ENCODE assay signal across 8 mouse cellular contexts in the genomic region with DNA sequence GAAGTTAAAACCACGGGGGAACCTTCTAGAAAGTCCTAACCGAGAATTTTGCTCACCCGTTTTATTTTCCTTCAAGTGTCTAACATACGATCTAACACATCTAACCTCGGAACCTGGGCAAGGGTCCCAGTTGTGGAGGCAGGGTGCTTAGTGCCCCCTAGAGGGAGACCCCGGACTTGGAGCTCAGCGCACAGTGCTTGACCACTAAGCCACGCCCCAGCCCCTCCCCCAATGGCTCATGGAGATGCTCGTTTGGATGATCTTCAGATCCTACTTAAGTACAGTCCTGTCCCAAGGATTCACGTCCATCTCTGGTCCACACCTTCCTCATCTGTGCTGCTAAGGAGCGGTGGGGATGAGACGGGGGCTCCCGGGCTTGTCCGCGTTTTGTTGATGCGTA. TPM values are rescaled to one million over a fixed set of nuclear protein-coding genes. Genes with fewer than 3 reads are reported as not detected.
DNase-seq lines count a peak whose midpoint lies in the region; ATAC-seq and TF ChIP-seq lines count a peak whose summit lies in the region.

No protein-coding gene starts in this region.

- H3K4me1 ChIP-seq in heart, embryonic 14.5 days (ENCODE audit: control insufficient read depth in 2 of 2, insufficient read depth in 2 of 2, low read length in 2 of 2): peaks cover 16 to 23% of the 10 kb centered on the region in 2 experiments
- H3K4me1 ChIP-seq in midbrain, postnatal 0 days (ENCODE audit: insufficient read depth, low read length): no peaks in the 10 kb centered on the region

- H3K4me3 ChIP-seq in heart, embryonic 14.5 days (ENCODE audit: control insufficient read depth in 1 of 2, insufficient read depth in 1 of 2, low read depth in 1 of 2, low read length in 2 of 2): 0 out of 4 replicates have a peak overlapping the region, but pooled peaks of 1 of the 2 experiments have one; percentile 0
- no peak overlapping the region for H3K4me3 ChIP-seq in midbrain, postnatal 0 days (ENCODE audit: low read depth, low read length)

- no peak for ATAC-seq in heart, embryonic 14.5 days (ENCODE audit: insufficient number of reproducible peaks, insufficient read depth, low FRiP score, low read depth)
- ATAC-seq in midbrain, postnatal 0 days (ENCODE audit: low FRiP score): no peak
- no peak for ATAC-seq in activated CD4-positive, CD25-positive, alpha-beta regulatory T cell, adult 4 months

- 14% methylated on average over 16 of the region's 16 CpGs for WGBS in heart, embryonic 14.5 days
- WGBS in midbrain, postnatal 0 days: 16% methylated on average over 16 of the region's 16 CpGs

- H3K9me3 ChIP-seq in heart, embryonic 14.5 days (ENCODE audit: control insufficient read depth, low read length): no peaks in the 10 kb centered on the region
- no peaks in the 10 kb centered on the region for H3K9me3 ChIP-seq in midbrain, postnatal 0 days (ENCODE audit: low read length)

- peak; percentile 51 for TF ChIP-seq CTCF in midbrain, postnatal 0 days (IDR thresholded peaks at IDR 0.05)

- H3K4me2 ChIP-seq in heart, embryonic 14.5 days (ENCODE audit: low read length): peak overlapping the region; percentile 79
- H3K4me2 ChIP-seq in midbrain, postnatal 0 days (ENCODE audit: low read depth, low read length, poor library complexity, severe bottlenecking): no peak overlapping the region

- peak overlapping the region; percentile 66 to 94 for H3K27ac ChIP-seq in heart, embryonic 14.5 days (replicated peaks in 1 of 2; ENCODE audit: control insufficient read depth in 1 of 2, insufficient read depth in 1 of 2, low read depth in 2 of 2, low read length in 2 of 2)
- H3K27ac ChIP-seq in midbrain, postnatal 0 days (ENCODE audit: low read depth, low read length): no peak overlapping the region

- DNase-seq in ovary, postnatal 36 days (ENCODE audit: low spot score): peak; percentile 61
- DNase-seq in ovary, adult 18-20 months (ENCODE audit: low spot score): no peak
- peak; percentile 16 for DNase-seq in brain, adult 2 months (ENCODE audit: low read depth, low spot score)
- DNase-seq in kidney, postnatal 4 days: peak; percentile 82 to 86
- DNase-seq in midbrain, postnatal 0 days (ENCODE audit: low spot score): peak; percentile 49
- DNase-seq in cerebellum, adult 11 months: no peak

- 0 out of 2 replicates have a peak overlapping the region, but pooled peaks have one; percentile 25 for H3K9ac ChIP-seq in heart, embryonic 14.5 days (ENCODE audit: low read length)
- H3K9ac ChIP-seq in midbrain, postnatal 0 days (replicated peaks; ENCODE audit: low read length, poor library complexity, severe bottlenecking): no peak overlapping the region

- no peaks in the 10 kb centered on the region for H3K27me3 ChIP-seq in heart, embryonic 14.5 days (ENCODE audit: control insufficient read depth, insufficient read depth, low read length)
- peaks cover 25% of the 10 kb centered on the region for H3K27me3 ChIP-seq in midbrain, postnatal 0 days (ENCODE audit: insufficient read depth, low read length)

- no peaks in the 10 kb centered on the region for H3K36me3 ChIP-seq in heart, embryonic 14.5 days (ENCODE audit: control insufficient read depth, insufficient read depth, low read length)
- no peaks in the 10 kb centered on the region for H3K36me3 ChIP-seq in midbrain, postnatal 0 days (ENCODE audit: insufficient read depth, low read length)

RNA-seq across cellular contexts. Expression of gene Acacb, which starts 28.3 kb away (rescaled TPM):
- 12.1 and 13.7 TPM in 2 replicates for polyA plus RNA-seq in heart, embryonic 14.5 days (2014; fragmentation: Nextera tagmentation; extraction: Ambion mirVana)
- 2.0 and 2.7 TPM in 2 replicates for total RNA-seq in midbrain, postnatal 0 days (2014; rRNA removed)
- 5.6 and 6.5 TPM in 2 replicates for polyA plus RNA-seq in midbrain, postnatal 0 days (2015; fragmentation: Nextera tagmentation; extraction: Ambion mirVana)
- polyA plus RNA-seq in activated CD4-positive, CD25-positive, alpha-beta regulatory T cell, adult 4 months (2017; shearing (Covaris generic)): 1 to 10 TPM in 1 of 2 experiments, under 1 TPM in 1; 0.95 to 3.1 TPM

RNA-seq across cellular contexts. Expression of gene Ung, which starts 44.5 kb away (rescaled TPM):
- 28.3 and 34.1 TPM in 2 replicates for polyA plus RNA-seq in heart, embryonic 14.5 days (2014; fragmentation: Nextera tagmentation; extraction: Ambion mirVana)
- 7.9 and 9.4 TPM in 2 replicates for total RNA-seq in midbrain, postnatal 0 days (2014; rRNA removed)
- polyA plus RNA-seq in midbrain, postnatal 0 days (2015; fragmentation: Nextera tagmentation; extraction: Ambion mirVana): 6.7 and 8.0 TPM in 2 replicates
- polyA plus RNA-seq in activated CD4-positive, CD25-positive, alpha-beta regulatory T cell, adult 4 months (2017; shearing (Covaris generic)): 1 to 10 TPM; 6.5 to 9.0 TPM

RNA-seq across cellular contexts. Expression of gene Alkbh2, which starts 46.6 kb away (rescaled TPM):
- polyA plus RNA-seq in heart, embryonic 14.5 days (2014; fragmentation: Nextera tagmentation; extraction: Ambion mirVana): 9.1 and 9.8 TPM in 2 replicates
- total RNA-seq in midbrain, postnatal 0 days (2014; rRNA removed): 6.3 and 6.4 TPM in 2 replicates
- polyA plus RNA-seq in midbrain, postnatal 0 days (2015; fragmentation: Nextera tagmentation; extraction: Ambion mirVana): 6.1 and 7.4 TPM in 2 replicates
- 1 to 10 TPM; 2.8 to 5.1 TPM for polyA plus RNA-seq in activated CD4-positive, CD25-positive, alpha-beta regulatory T cell, adult 4 months (2017; shearing (Covaris generic))

Comparison
In these comparisons a context has a peak if more than half of its experiments do, and no peak if none do; other contexts are left out.
1. DNase-seq: peak in ovary, postnatal 36 days (single experiment), brain, adult 2 months (single experiment), kidney, postnatal 4 days (2 of 2) and midbrain, postnatal 0 days (single experiment); none in ovary, adult 18-20 months (single experiment) and cerebellum, adult 11 months (single experiment).